Mouse (Mus musculus): Measurements from ENCODE around the gene Klrb1b. TPM values are rescaled to one million over a fixed set of nuclear protein-coding genes. Genes with fewer than 3 reads are reported as not detected.

The Klrb1b gene
- polyA plus RNA-seq, 1 experiment from 2014 or later = 0.80 TPM

- Histone ChIP-seq H3K27ac (ENCODE audit: low read depth, low read length) (no peak overlapping the region), H3K4me2 (replicated peaks; ENCODE audit: low read depth) (no peak overlapping the region), H3K4me3 (ENCODE audit: low read depth, low read length) (no peak overlapping the region), H3K4me1 (replicated peaks; ENCODE audit: control insufficient read depth, insufficient read depth, low read length) (no peaks in the 10 kb centered on the region), H3K9me3 (ENCODE audit: control insufficient read depth) (no peaks in the 10 kb centered on the region), H3K9ac (ENCODE audit: low read depth, low read length) (no peak overlapping the region), H3K27me3 (replicated peaks; ENCODE audit: control insufficient read depth, insufficient read depth, low read length) (no peaks in the 10 kb centered on the region), H3K36me3 (ENCODE audit: control insufficient read depth, insufficient read depth) (no peaks in the 10 kb centered on the region)
- WGBS = 97% methylated on average over 4 of the region's 4 CpGs
- TF ChIP-seq CTCF (IDR thresholded peaks at IDR 0.05; ENCODE audit: low read depth) = no peak
- ATAC-seq = no peak
Observed at GRCm38 (mm10) chr6:128847401-128847800, 21.3 kb upstream of the Klrb1b start.

GRCm38 (mm10) chr6:128845998-128846542 lies 19.9 kb upstream of the Klrb1b start:
- Histone ChIP-seq H3K9ac (ENCODE audit: low read depth, low read length) (no peak overlapping the region), H3K4me2 (replicated peaks; ENCODE audit: low read depth) (no peak overlapping the region), H3K9me3 (ENCODE audit: control insufficient read depth) (no peaks in the 10 kb centered on the region), H3K27me3 (replicated peaks; ENCODE audit: control insufficient read depth, insufficient read depth, low read length) (no peaks in the 10 kb centered on the region), H3K4me1 (replicated peaks; ENCODE audit: control insufficient read depth, insufficient read depth, low read length) (no peaks in the 10 kb centered on the region), H3K4me3 (ENCODE audit: low read depth, low read length) (no peak overlapping the region), H3K36me3 (ENCODE audit: control insufficient read depth, insufficient read depth) (no peaks in the 10 kb centered on the region), H3K27ac (ENCODE audit: low read depth, low read length) (no peak overlapping the region)
- WGBS = 68% methylated on average over 6 of the region's 9 CpGs
- 0 out of 2 replicates have a peak, but pooled peaks have one; percentile 0 for TF ChIP-seq CTCF (IDR thresholded peaks at IDR 0.05; ENCODE audit: low read depth)
- no peak for ATAC-seq

- no peak overlapping the region for H3K4me3 ChIP-seq (ENCODE audit: low read depth, low read length)
- 45% methylated on average over 7 of the region's 7 CpGs for WGBS
- no peaks in the 10 kb centered on the region for H3K9me3 ChIP-seq (ENCODE audit: control insufficient read depth)
- peak; percentile 100 for TF ChIP-seq CTCF (IDR thresholded peaks at IDR 0.05; ENCODE audit: low read depth)
- peak; percentile 21; the same call in 1 of the 2 replicates for ATAC-seq
- H3K9ac ChIP-seq (ENCODE audit: low read depth, low read length) = no peak overlapping the region
- H3K36me3 ChIP-seq (ENCODE audit: control insufficient read depth, insufficient read depth) = no peaks in the 10 kb centered on the region
- no peaks in the 10 kb centered on the region for H3K27me3 ChIP-seq (replicated peaks; ENCODE audit: control insufficient read depth, insufficient read depth, low read length)
- no peaks in the 10 kb centered on the region for H3K4me1 ChIP-seq (replicated peaks; ENCODE audit: control insufficient read depth, insufficient read depth, low read length)
- H3K27ac ChIP-seq (ENCODE audit: low read depth, low read length) = peak overlapping the region; percentile 35; the same call in 1 of the 2 replicates
- H3K4me2 ChIP-seq (replicated peaks; ENCODE audit: low read depth) = peak overlapping the region; percentile 24; the same call in 1 of the 2 replicates
Observed at GRCm38 (mm10) chr6:128845319-128845979, 19.3 kb upstream of the Klrb1b start.

GRCm38 (mm10) chr6:128844586-128845080 lies 18.5 kb upstream of the Klrb1b start:
- no peak overlapping the region for H3K4me3 ChIP-seq (ENCODE audit: low read depth, low read length)
- H3K27ac ChIP-seq (ENCODE audit: low read depth, low read length) = no peak overlapping the region
- no peak overlapping the region for H3K9ac ChIP-seq (ENCODE audit: low read depth, low read length)
- H3K4me1 ChIP-seq (replicated peaks; ENCODE audit: control insufficient read depth, insufficient read depth, low read length) = no peaks in the 10 kb centered on the region
- no peaks in the 10 kb centered on the region for H3K36me3 ChIP-seq (ENCODE audit: control insufficient read depth, insufficient read depth)
- no peaks in the 10 kb centered on the region for H3K27me3 ChIP-seq (replicated peaks; ENCODE audit: control insufficient read depth, insufficient read depth, low read length)
- TF ChIP-seq CTCF (IDR thresholded peaks at IDR 0.05; ENCODE audit: low read depth) = no peak
- H3K4me2 ChIP-seq (replicated peaks; ENCODE audit: low read depth) = no peak overlapping the region
- no peak for ATAC-seq
- no peaks in the 10 kb centered on the region for H3K9me3 ChIP-seq (ENCODE audit: control insufficient read depth)
- WGBS = 89% methylated on average over 5 of the region's 5 CpGs

- H3K36me3 ChIP-seq (ENCODE audit: control insufficient read depth, insufficient read depth) = no peaks in the 10 kb centered on the region
- peak overlapping the region; percentile 73 for H3K4me2 ChIP-seq (replicated peaks; ENCODE audit: low read depth)
- 25% methylated on average over 8 of the region's 8 CpGs for WGBS
- no peaks in the 10 kb centered on the region for H3K9me3 ChIP-seq (ENCODE audit: control insufficient read depth)
- no peak for ATAC-seq
- no peaks in the 10 kb centered on the region for H3K4me1 ChIP-seq (replicated peaks; ENCODE audit: control insufficient read depth, insufficient read depth, low read length)
- H3K4me3 ChIP-seq (ENCODE audit: low read depth, low read length) = peak overlapping the region; percentile 82; the same call in 1 of the 2 replicates
- H3K27ac ChIP-seq (ENCODE audit: low read depth, low read length) = no peak overlapping the region
- no peaks in the 10 kb centered on the region for H3K27me3 ChIP-seq (replicated peaks; ENCODE audit: control insufficient read depth, insufficient read depth, low read length)
- TF ChIP-seq CTCF (IDR thresholded peaks at IDR 0.05; ENCODE audit: low read depth) = no peak
- H3K9ac ChIP-seq (ENCODE audit: low read depth, low read length) = no peak overlapping the region
Observed at GRCm38 (mm10) chr6:128844131-128844530, 18.0 kb upstream of the Klrb1b start.

- H3K9me3 ChIP-seq (ENCODE audit: control insufficient read depth) = no peaks in the 10 kb centered on the region
- no peak for TF ChIP-seq CTCF (IDR thresholded peaks at IDR 0.05; ENCODE audit: low read depth)
- WGBS = under 1% methylated on average over 22 of the region's 22 CpGs
Observed at GRCm38 (mm10) chr6:128843479-128843992, 17.4 kb upstream of the Klrb1b start.

More at GRCm38 (mm10) chr6:128843479-128843992, 17.4 kb upstream of the Klrb1b start:
- Histone ChIP-seq H3K4me3 (ENCODE audit: low read depth, low read length) (peak overlapping the region; percentile 82), H3K4me1 (replicated peaks; ENCODE audit: control insufficient read depth, insufficient read depth, low read length) (no peaks in the 10 kb centered on the region), H3K4me2 (replicated peaks; ENCODE audit: low read depth) (peak overlapping the region; percentile 73), H3K36me3 (ENCODE audit: control insufficient read depth, insufficient read depth) (no peaks in the 10 kb centered on the region), H3K9ac (ENCODE audit: low read depth, low read length) (peak overlapping the region; percentile 60), H3K27ac (ENCODE audit: low read depth, low read length) (peak overlapping the region; percentile 88), H3K27me3 (replicated peaks; ENCODE audit: control insufficient read depth, insufficient read depth, low read length) (no peaks in the 10 kb centered on the region)
- ATAC-seq = peak; percentile 8

Measured in intestine, postnatal 0 days (tissue).